Mouse (Mus musculus) limb, embryonic 14.5 days (tissue): ENCODE data around the gene Lysmd4. TPM values are rescaled to one million over a fixed set of nuclear protein-coding genes. Genes with fewer than 3 reads are reported as not detected.

Source experiments
- ATAC-seq: fragments of 200-750 bp; cut with Nextera tagmentation; 2 replicates; pipeline ENCODE4 v1.8.0; 2017; ENCODE audit warnings: low read depth, moderate number of reproducible peaks, moderate TSS enrichment; ENCODE audit not compliant: low FRiP score
- DNase-seq: peaks from one replicate; pipeline ENCODE4 v3.0.0-alpha.2; 2015; ENCODE audit warnings: low spot score
- H3K27ac ChIP-seq: fragments of 300-500 bp; sonication (generic); replicated peaks from 2 replicates; pipeline ENCODE4 v1.5.1; 2014; ENCODE audit warnings: low read depth, mild to moderate bottlenecking, low read length, moderate library complexity, mixed read lengths
- H3K27me3 ChIP-seq: fragments of 300-500 bp; sonication (generic); 2 replicates; pipeline ENCODE4 v1.6.1; 2014; ENCODE audit warnings: low read length, mixed read lengths; ENCODE audit not compliant: control insufficient read depth, insufficient read depth
- H3K36me3 ChIP-seq: fragments of 300-500 bp; sonication (generic); 2 replicates; pipeline ENCODE4 v1.6.1; 2014; ENCODE audit warnings: mild to moderate bottlenecking, low read length, moderate library complexity, mixed read lengths; ENCODE audit not compliant: control insufficient read depth, insufficient read depth
- H3K4me1 ChIP-seq: fragments of 300-500 bp; sonication (generic); 2 replicates; pipeline ENCODE4 v1.6.1; 2014; ENCODE audit warnings: antibody characterized with exemption, low read length, mixed read lengths; ENCODE audit not compliant: control insufficient read depth, insufficient read depth
- H3K4me2 ChIP-seq: fragments of 300-500 bp; sonication (generic); replicated peaks from 2 replicates; pipeline ENCODE4 v1.6.1; 2014; ENCODE audit warnings: low read depth, mild to moderate bottlenecking, low read length, moderate library complexity; ENCODE audit not compliant: severe bottlenecking
- H3K4me3 ChIP-seq: fragments of 300-500 bp; sonication (generic); replicated peaks from 2 replicates; pipeline ENCODE4 v1.5.1; 2014; ENCODE audit warnings: low read length
- H3K9ac ChIP-seq: fragments of 300-500 bp; sonication (generic); 2 replicates; pipeline ENCODE4 v1.6.1; 2014; ENCODE audit warnings: mild to moderate bottlenecking, low read depth, low read length, moderate library complexity; ENCODE audit not compliant: severe bottlenecking
- H3K9me3 ChIP-seq: fragments of 300-500 bp; sonication (generic); 2 replicates; pipeline ENCODE4 v1.6.1; 2016; ENCODE audit warnings: low read length; ENCODE audit not compliant: control insufficient read depth
- POLR2A ChIP-seq: fragments of 200-500 bp; IDR thresholded peaks from 2 replicates; pipeline ENCODE4 v1.8.0; 2012; ENCODE audit warnings: inconsistent platforms, mild to moderate bottlenecking, moderate library complexity, borderline replicate concordance; ENCODE audit not compliant: insufficient read depth, insufficient read length; ENCODE audit errors: extremely low read depth
- WGBS: fragments of 180-500 bp; shearing (Covaris S2); extraction: QIAGEN DNeasy Blood & Tissue Kit; methylation state at CpG from one replicate; pipeline ENCODE4 v1.1.7; 2014; 5-methylcytosine and 5-hydroxymethylcytosine counted together
- polyA plus RNA-seq, 2 experiments: library from polyadenylated mRNA; depleted of rRNA in 1 of 2; stranded (reverse) in 1 of 2; unstranded in 1 of 2; fragments of >200 nt; fragmentation: Nextera tagmentation in 1 of 2; extraction: Ambion mirVana in 1 of 2; gene quantifications; 2 replicates each; pipeline versions ENCODE4 v1.2.1 to v1.2.3; 2012 to 2014

Lysmd4 gene
- polyA plus RNA-seq, 2 experiments = 14.0 to 17.4 TPM

DNA sequence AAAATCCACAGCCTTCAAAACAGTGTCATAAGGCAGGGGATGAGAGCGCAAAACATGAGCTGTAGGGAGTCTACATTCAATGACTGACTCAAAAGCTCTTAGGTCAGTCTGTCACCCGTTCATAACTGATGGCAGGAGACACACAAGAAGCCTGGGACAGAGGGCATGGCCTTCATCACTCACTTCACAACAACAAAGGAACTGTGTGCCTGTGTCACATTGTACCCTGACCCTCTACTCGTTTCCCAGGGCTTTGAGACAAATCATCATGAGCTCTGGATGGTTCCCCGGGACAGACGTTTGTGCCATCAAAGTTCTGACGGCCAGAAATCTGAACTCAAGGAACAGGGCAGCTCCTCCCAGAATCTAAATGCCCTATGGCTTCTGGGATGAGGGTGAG, 11.0 kb upstream of the Lysmd4 start:
- Histone ChIP-seq H3K9me3 (no peaks in the 10 kb centered on the region), H3K27me3 (no peaks in the 10 kb centered on the region), H3K9ac (no peak overlapping the region), H3K4me3 (no peak overlapping the region), H3K4me2 (no peak overlapping the region), H3K4me1 (0 out of 2 replicates have a peak, but pooled peaks cover 4% of the 10 kb centered on the region), H3K36me3 (no peaks in the 10 kb centered on the region), H3K27ac (no peak overlapping the region)
- DNase-seq (no peak), ATAC-seq (no peak)
- no peak for TF ChIP-seq POLR2A
- WGBS = 45% methylated on average over 6 of the region's 6 CpGs

GRCm38 (mm10) chr7:67211971-67212370, 10.4 kb upstream of the Lysmd4 start:
- no peaks in the 10 kb centered on the region for H3K9me3 ChIP-seq
- DNase-seq (no peak), ATAC-seq (no peak)
- 63% methylated on average over 4 of the region's 4 CpGs for WGBS
- H3K27ac ChIP-seq = no peak overlapping the region
- no peaks in the 10 kb centered on the region for H3K27me3 ChIP-seq
- no peak overlapping the region for H3K9ac ChIP-seq
- no peaks in the 10 kb centered on the region for H3K36me3 ChIP-seq
- H3K4me1 ChIP-seq = 0 out of 2 replicates have a peak, but pooled peaks cover 4% of the 10 kb centered on the region
- no peak overlapping the region for H3K4me3 ChIP-seq
- no peak for TF ChIP-seq POLR2A
- no peak overlapping the region for H3K4me2 ChIP-seq

DNA sequence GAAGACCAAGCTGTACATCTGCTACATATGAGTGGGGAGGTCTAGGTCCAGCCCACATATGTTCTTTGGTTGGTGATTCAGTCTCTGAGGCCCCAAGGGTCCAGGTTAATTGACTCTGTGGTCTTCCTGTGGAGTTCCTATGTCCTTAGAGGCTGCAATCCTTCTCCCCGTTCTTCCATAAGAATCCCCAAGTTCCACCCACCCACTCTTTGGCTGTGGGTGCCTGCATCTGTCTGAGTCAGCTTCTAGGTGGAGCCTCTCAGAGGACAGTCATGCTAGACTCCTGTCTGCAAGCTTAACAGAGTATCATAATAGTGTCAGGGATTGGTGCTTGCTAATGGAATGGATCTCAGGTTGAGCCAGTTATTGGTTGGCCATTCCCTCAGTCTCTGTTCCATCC, 8.8 kb upstream of the Lysmd4 start:
- no peaks in the 10 kb centered on the region for H3K36me3 ChIP-seq
- H3K27me3 ChIP-seq = no peaks in the 10 kb centered on the region
- H3K27ac ChIP-seq = no peak overlapping the region
- no peaks in the 10 kb centered on the region for H3K4me1 ChIP-seq
- no peaks in the 10 kb centered on the region for H3K9me3 ChIP-seq
- DNase-seq (no peak), ATAC-seq (no peak)
- H3K9ac ChIP-seq = no peak overlapping the region
- no peak overlapping the region for H3K4me3 ChIP-seq
- H3K4me2 ChIP-seq = no peak overlapping the region
- TF ChIP-seq POLR2A = no peak
- 88% methylated on average over 1 of the region's 1 CpGs for WGBS

GRCm38 (mm10) chr7:67216351-67216750, 6.0 kb upstream of the Lysmd4 start:
- H3K9ac ChIP-seq = no peak overlapping the region
- no peaks in the 10 kb centered on the region for H3K27me3 ChIP-seq
- H3K36me3 ChIP-seq = no peaks in the 10 kb centered on the region
- no peak overlapping the region for H3K4me3 ChIP-seq
- no peak for TF ChIP-seq POLR2A
- H3K27ac ChIP-seq = no peak overlapping the region
- no peak for DNase-seq
- no peaks in the 10 kb centered on the region for H3K4me1 ChIP-seq
- no peaks in the 10 kb centered on the region for H3K9me3 ChIP-seq
- 91% methylated on average over 6 of the region's 6 CpGs for WGBS
- no peak for ATAC-seq
- H3K4me2 ChIP-seq = no peak overlapping the region

DNA sequence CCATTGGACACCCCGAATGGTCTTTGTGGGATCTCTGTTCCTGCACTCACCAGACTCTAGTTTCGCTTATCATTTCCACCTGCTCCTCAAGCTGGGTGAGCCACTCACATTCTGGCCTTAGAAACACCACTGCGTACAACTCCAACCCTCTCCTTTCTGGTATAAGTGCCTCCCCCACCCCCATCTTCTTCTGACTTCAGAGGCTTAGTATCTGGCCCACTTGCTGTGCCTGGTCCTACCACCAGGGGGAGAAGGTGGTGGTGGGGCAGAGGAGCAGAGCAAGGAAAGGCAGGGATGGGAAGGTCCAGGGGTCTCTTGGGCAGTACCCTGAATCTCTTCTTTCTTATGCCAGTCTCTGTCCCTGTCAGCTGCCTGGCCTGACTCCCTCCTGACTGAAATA, 5.3 kb upstream of the Lysmd4 start:
- 0 out of 2 replicates have a peak, but pooled peaks cover 2% of the 10 kb centered on the region for H3K4me1 ChIP-seq
- no peak overlapping the region for H3K9ac ChIP-seq
- H3K4me2 ChIP-seq = no peak overlapping the region
- DNase-seq = no peak
- H3K27ac ChIP-seq = no peak overlapping the region
- H3K9me3 ChIP-seq = no peaks in the 10 kb centered on the region
- H3K27me3 ChIP-seq = no peaks in the 10 kb centered on the region
- H3K4me3 ChIP-seq = no peak overlapping the region
- WGBS = 70% methylated on average over 3 of the region's 3 CpGs
- ATAC-seq = no peak
- H3K36me3 ChIP-seq = no peaks in the 10 kb centered on the region
- TF ChIP-seq POLR2A = no peak
